8 mouse cellular contexts compared by ENCODE assay signal in the genomic region with DNA sequence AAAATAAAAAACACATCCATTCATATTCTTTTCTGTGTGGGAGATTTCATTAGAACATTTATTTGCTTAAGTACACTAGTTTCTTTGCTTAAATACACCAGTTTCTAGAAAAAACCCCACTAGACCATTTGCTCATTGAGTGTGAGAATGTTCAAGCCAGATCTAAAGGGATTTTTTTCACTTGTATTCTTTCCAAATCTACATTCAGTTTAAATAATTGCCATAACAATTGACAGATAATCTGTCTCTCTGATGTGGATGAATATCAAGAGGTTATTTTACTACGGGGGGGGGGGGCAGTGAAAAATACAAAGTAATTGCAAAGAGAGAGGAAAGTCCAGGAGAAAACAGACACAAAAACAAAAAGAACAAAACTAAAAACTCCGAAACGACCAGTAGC. TPM values are rescaled to one million over a fixed set of nuclear protein-coding genes. Genes with fewer than 3 reads are reported as not detected.
DNase-seq lines count a peak whose midpoint lies in the region; ATAC-seq and TF ChIP-seq lines count a peak whose summit lies in the region.

No protein-coding gene starts in this region.

- H3K27ac ChIP-seq in kidney, embryonic 14.5 days (ENCODE audit: low read depth, low read length) = peak overlapping the region; percentile 100
- no peak overlapping the region for H3K27ac ChIP-seq in bone marrow macrophage, adult 2 months (ENCODE audit: insufficient read depth, low read depth, low read length)
- H3K27ac ChIP-seq in hindbrain, embryonic 11.5 days (ENCODE audit: low read depth, low read length) = peak overlapping the region; percentile 100
- peak overlapping the region; percentile 100 for H3K27ac ChIP-seq in midbrain, embryonic 12.5 days (replicated peaks)

- H3K27me3 ChIP-seq in kidney, embryonic 14.5 days (ENCODE audit: control insufficient read depth, insufficient read depth, low read length) = no peaks in the 10 kb centered on the region
- H3K27me3 ChIP-seq in hindbrain, embryonic 11.5 days (ENCODE audit: control insufficient read depth, insufficient read depth, low read length) = no peaks in the 10 kb centered on the region
- no peaks in the 10 kb centered on the region for H3K27me3 ChIP-seq in midbrain, embryonic 12.5 days

- no peaks in the 10 kb centered on the region for H3K9me3 ChIP-seq in kidney, embryonic 14.5 days (ENCODE audit: control insufficient read depth, low read length)
- no peaks in the 10 kb centered on the region for H3K9me3 ChIP-seq in hindbrain, embryonic 11.5 days (ENCODE audit: control insufficient read depth, low read length)
- H3K9me3 ChIP-seq in midbrain, embryonic 12.5 days = no peaks in the 10 kb centered on the region

- DNase-seq in kidney, postnatal 36 days = no peak
- DNase-seq in hindbrain, embryonic 11.5 days (ENCODE audit: low spot score) = no peak
- no peak for DNase-seq in adrenal gland, adult (ENCODE audit: inconsistent age in 2 of 2, low spot score in 1 of 2)
- DNase-seq in right cerebral cortex, postnatal 4 days = no peak
- no peak for DNase-seq in kidney, postnatal 4 days

- no peaks in the 10 kb centered on the region; the same call in 1 of the 2 replicates for H3K36me3 ChIP-seq in kidney, embryonic 14.5 days (ENCODE audit: control insufficient read depth, insufficient read depth, low read length)
- no peaks in the 10 kb centered on the region for H3K36me3 ChIP-seq in hindbrain, embryonic 11.5 days (ENCODE audit: control insufficient read depth, insufficient read depth, low read length)
- H3K36me3 ChIP-seq in midbrain, embryonic 12.5 days = no peaks in the 10 kb centered on the region

- no peak for TF ChIP-seq CTCF in bone marrow macrophage, adult 2 months (IDR thresholded peaks at IDR 0.05; ENCODE audit: low read depth, low read length)

- peak overlapping the region; percentile 60 for H3K4me2 ChIP-seq in kidney, embryonic 14.5 days (replicated peaks; ENCODE audit: low read depth, low read length)
- peak overlapping the region; percentile 91 for H3K4me2 ChIP-seq in hindbrain, embryonic 11.5 days (replicated peaks; ENCODE audit: low read depth, low read length)
- peak overlapping the region; percentile 84 for H3K4me2 ChIP-seq in midbrain, embryonic 12.5 days (replicated peaks)

- ATAC-seq in kidney, embryonic 14.5 days (ENCODE audit: low FRiP score, low TSS enrichment) = no peak
- ATAC-seq in hindbrain, embryonic 11.5 days (ENCODE audit: low FRiP score) = no peak
- no peak for ATAC-seq in midbrain, embryonic 12.5 days (ENCODE audit: low FRiP score, low read depth)

- TF ChIP-seq POLR2A in bone marrow macrophage, adult 2 months (IDR thresholded peaks at IDR 0.05; ENCODE audit: borderline replicate concordance, low read depth, low read length) = no peak

- peak overlapping the region; percentile 78 for H3K4me3 ChIP-seq in kidney, embryonic 14.5 days (ENCODE audit: low read length)
- peak overlapping the region; percentile 76 for H3K4me3 ChIP-seq in bone marrow macrophage, adult 2 months (ENCODE audit: insufficient read depth, low read length)
- H3K4me3 ChIP-seq in hindbrain, embryonic 11.5 days (ENCODE audit: low read depth, low read length) = peak overlapping the region; percentile 91
- peak overlapping the region; percentile 72 for H3K4me3 ChIP-seq in midbrain, embryonic 12.5 days

- H3K9ac ChIP-seq in kidney, embryonic 14.5 days (ENCODE audit: low read depth, low read length) = peak overlapping the region; percentile 100
- H3K9ac ChIP-seq in hindbrain, embryonic 11.5 days (ENCODE audit: low read depth, low read length) = peak overlapping the region; percentile 99
- peak overlapping the region; percentile 98 for H3K9ac ChIP-seq in midbrain, embryonic 12.5 days (replicated peaks)

- 0% methylated on average over 3 of the region's 3 CpGs for whole genome bisulfite sequencing in kidney, embryonic 14.5 days
- WGBS in hindbrain, embryonic 11.5 days = 0% methylated on average over 3 of the region's 3 CpGs
- WGBS in midbrain, embryonic 12.5 days = 0% methylated on average over 3 of the region's 3 CpGs

- H3K4me1 ChIP-seq in kidney, embryonic 14.5 days (ENCODE audit: control insufficient read depth, insufficient read depth, low read length) = peaks cover 5% of the 10 kb centered on the region; the same call in 1 of the 2 replicates
- peaks cover 4% of the 10 kb centered on the region; the same call in 1 of the 2 replicates for H3K4me1 ChIP-seq in bone marrow macrophage, adult 2 months (ENCODE audit: control insufficient read depth, insufficient read depth, low read length)
- H3K4me1 ChIP-seq in hindbrain, embryonic 11.5 days (replicated peaks; ENCODE audit: control insufficient read depth, insufficient read depth, low read length) = no peaks in the 10 kb centered on the region
- H3K4me1 ChIP-seq in midbrain, embryonic 12.5 days = peaks cover 7% of the 10 kb centered on the region

RNA-seq across cellular contexts. Expression of a gene that starts 0.6 kb away (rescaled TPM):
- 34.1 and 57.3 TPM in 2 replicates for polyA plus RNA-seq in kidney, embryonic 14.5 days (2014; fragmentation: Nextera tagmentation; extraction: Ambion mirVana)
- 8.1 and 10.1 TPM in 2 replicates for polyA plus RNA-seq in bone marrow macrophage, adult 2 months (2012; ENCODE audit: insufficient read depth, insufficient read length, missing spikeins)
- polyA plus RNA-seq in hindbrain, embryonic 11.5 days (2014; fragmentation: Nextera tagmentation; extraction: Ambion mirVana) = 39.6 and 55.7 TPM in 2 replicates
- 34.5 and 38.8 TPM in 2 replicates for polyA plus RNA-seq in midbrain, embryonic 12.5 days (2016; fragmentation: Nextera tagmentation; extraction: Ambion mirVana)
